Mouse (Mus musculus) CH12.LX (cell line): ENCODE data around the gene Lamc3.

ENCODE experiments used
- CTCF ChIP-seq, 2 experiments: IDR thresholded peaks in 1 of 2; conservative IDR thresholded peaks in 1 of 2; 2 replicates each; pipeline ENCODE4 v1.5.1; 2011 to 2012; ENCODE audit warnings: low read depth in 2 of 2, low read length in 2 of 2, improper control_type of control experiment in 1 of 2, inconsistent platforms in 1 of 2, mild to moderate bottlenecking in 1 of 2, moderate library complexity in 1 of 2
- MEF2A ChIP-seq: IDR thresholded peaks from 2 replicates; pipeline ENCODE4 v1.6.1; 2014; ENCODE audit warnings: low read depth, mild to moderate bottlenecking, inconsistent platforms, low read length, improper control_type of control experiment, borderline replicate concordance
- PAX5 ChIP-seq: IDR thresholded peaks from 2 replicates; pipeline ENCODE4 v1.6.1; 2012; ENCODE audit warnings: low read length, inconsistent platforms, mixed read lengths
- RCOR1 ChIP-seq: conservative IDR thresholded peaks from 2 replicates; pipeline ENCODE4 v1.6.1; 2012; ENCODE audit warnings: low read depth, mild to moderate bottlenecking, inconsistent platforms, low read length, improper control_type of control experiment

GRCm38 (mm10) chr2:31934551-31934950 is 47.5 kb downstream of the Lamc3 start:
- TF ChIP-seq PAX5 = no peak
- no peak for TF ChIP-seq MEF2A
- no peak for TF ChIP-seq CTCF (conservative IDR thresholded peaks at IDR 0.05 in 1 of 2, IDR thresholded peaks at IDR 0.05 in 1 of 2; ENCODE audit: low read depth in 2 of 2, low read length in 2 of 2)
- no peak for TF ChIP-seq RCOR1
